Mouse (Mus musculus) hindbrain, embryonic 10.5 days (tissue): Measurements from ENCODE around the gene Golm1. TPM values are rescaled to one million over a fixed set of nuclear protein-coding genes. Genes with fewer than 3 reads are reported as not detected.
A peak's percentile ranks its signal among the peaks of the same experiment; 100 is the strongest.
"Not testable (repeated sequence)": the region's sequence is repeated elsewhere in the genome, so short reads cannot be mapped to it uniquely, and the experiment has no call there.

Experiments used
- DNase-seq: peaks from one replicate; pipeline ENCODE4 v3.0.0-alpha.2; 2017; ENCODE audit warnings: low spot score
- H3K27ac ChIP-seq: fragments of 300-500 bp; sonication (generic); 2 replicates; pipeline ENCODE4 v1.5.1; 2016; ENCODE audit warnings: mild to moderate bottlenecking, moderate library complexity
- H3K27me3 ChIP-seq: fragments of 300-500 bp; sonication (generic); 2 replicates; pipeline ENCODE4 v1.6.1; 2016; ENCODE audit warnings: mild to moderate bottlenecking; ENCODE audit not compliant: poor library complexity, insufficient read depth, severe bottlenecking
- H3K36me3 ChIP-seq: fragments of 300-500 bp; sonication (generic); 2 replicates; pipeline ENCODE4 v1.6.1; 2016; ENCODE audit warnings: mild to moderate bottlenecking, moderate library complexity
- H3K4me1 ChIP-seq: fragments of 300-500 bp; sonication (generic); replicated peaks from 2 replicates; pipeline ENCODE4 v1.6.1; 2016; ENCODE audit warnings: mild to moderate bottlenecking
- H3K4me3 ChIP-seq: fragments of 300-500 bp; sonication (generic); 2 replicates; pipeline ENCODE4 v1.5.1; 2016; ENCODE audit warnings: mild to moderate bottlenecking, moderate library complexity
- H3K9me3 ChIP-seq: fragments of 300-500 bp; sonication (generic); 2 replicates; pipeline ENCODE4 v1.6.1; 2016; ENCODE audit warnings: mild to moderate bottlenecking, moderate library complexity
- WGBS: fragments of 180-500 bp; shearing (Covaris S2); methylation state at CpG from one replicate; pipeline ENCODE4 v1.1.7; 2016; 5-methylcytosine and 5-hydroxymethylcytosine counted together
- polyA plus RNA-seq: library from polyadenylated mRNA; unstranded; fragments of >200 nt; fragmentation: Nextera tagmentation; extraction: Ambion mirVana; gene quantifications from 2 replicates; pipeline ENCODE4 v1.2.1, GENCODE M21; 2016

Golm1 gene
- 144 and 181 TPM in 2 replicates for polyA plus RNA-seq

GRCm38 (mm10) chr13:59675151-59676011 lies at the start of gene Golm1:
Gene Golm1 (minus strand): TSS chr13:59675811.
- no peaks in the 10 kb centered on the region for H3K9me3 ChIP-seq
- no peaks in the 10 kb centered on the region for H3K27me3 ChIP-seq
- H3K4me1 ChIP-seq: peaks cover 50% of the 10 kb centered on the region
- peak; percentile 83 for DNase-seq
- H3K27ac ChIP-seq: peak within 1 kb of the TSS; percentile 99
- under 1% methylated on average over 61 of the region's 61 CpGs for WGBS
- peak within 1 kb of the TSS; percentile 72 for H3K4me3 ChIP-seq
- H3K36me3 ChIP-seq: peaks cover 14% of the 10 kb centered on the region; the same call in 1 of the 2 replicates

- H3K4me1 ChIP-seq: peaks cover 23% of the 10 kb centered on the region
- WGBS: 70% methylated on average over 1 of the region's 1 CpGs
- not testable (repeated sequence) for H3K4me3 ChIP-seq, H3K36me3 ChIP-seq, DNase-seq, H3K9me3 ChIP-seq, H3K27ac ChIP-seq
- H3K27me3 ChIP-seq: peaks cover 16% of the 10 kb centered on the region; the same call in 1 of the 2 replicates
Observed at GRCm38 (mm10) chr13:59722089-59722488, 46.5 kb upstream of the Golm1 start.

GRCm38 (mm10) chr13:59719475-59719874 lies 43.9 kb upstream of the Golm1 start:
- Histone ChIP-seq H3K4me3 (no peak overlapping the region), H3K27ac (no peak overlapping the region), H3K36me3 (no peaks in the 10 kb centered on the region), H3K9me3 (no peaks in the 10 kb centered on the region), H3K27me3 (peaks cover 2% of the 10 kb centered on the region; the same call in 1 of the 2 replicates), H3K4me1 (peaks cover 12% of the 10 kb centered on the region)
- WGBS: 92% methylated on average over 1 of the region's 1 CpGs
- DNase-seq: no peak

GRCm38 (mm10) chr13:59718857-59719440 lies 43.3 kb upstream of the Golm1 start:
- DNase-seq, H3K36me3 ChIP-seq, H3K27ac ChIP-seq, H3K27me3 ChIP-seq, H3K4me3 ChIP-seq, H3K9me3 ChIP-seq: not testable (repeated sequence)
- peaks cover 16% of the 10 kb centered on the region for H3K4me1 ChIP-seq
- WGBS: 38% methylated on average over 6 of the region's 6 CpGs

GRCm38 (mm10) chr13:59713710-59714109 lies 38.1 kb upstream of the Golm1 start:
- no peaks in the 10 kb centered on the region for H3K36me3 ChIP-seq
- H3K9me3 ChIP-seq: no peaks in the 10 kb centered on the region
- H3K4me1 ChIP-seq: peaks cover 23% of the 10 kb centered on the region
- H3K27ac ChIP-seq: 0 out of 2 replicates have a peak overlapping the region, but pooled peaks have one; percentile 24
- 34% methylated on average over 3 of the region's 3 CpGs for WGBS
- peaks cover 12% of the 10 kb centered on the region for H3K27me3 ChIP-seq
- DNase-seq: no peak
- no peak overlapping the region for H3K4me3 ChIP-seq

GRCm38 (mm10) chr13:59711984-59712383 lies 36.4 kb upstream of the Golm1 start, which contains the start of gene Spata31d1b:
Gene Spata31d1b (plus strand): TSS chr13:59712284.
- not testable (repeated sequence) for H3K4me3 ChIP-seq, H3K27ac ChIP-seq, DNase-seq, H3K36me3 ChIP-seq, H3K9me3 ChIP-seq
- WGBS: 73% methylated on average over 3 of the region's 3 CpGs
- peaks cover 23% of the 10 kb centered on the region for H3K4me1 ChIP-seq
- peaks cover 12% of the 10 kb centered on the region for H3K27me3 ChIP-seq

- DNase-seq: no peak
- no peaks in the 10 kb centered on the region for H3K9me3 ChIP-seq
- peaks cover 12% of the 10 kb centered on the region for H3K27me3 ChIP-seq
- H3K36me3 ChIP-seq: no peaks in the 10 kb centered on the region
- no peak within 1 kb of the TSS for H3K27ac ChIP-seq
- H3K4me3 ChIP-seq: no peak within 1 kb of the TSS
- peaks cover 23% of the 10 kb centered on the region for H3K4me1 ChIP-seq
- WGBS: 94% methylated on average over 15 of the region's 15 CpGs
Observed at GRCm38 (mm10) chr13:59710230-59710629, 34.6 kb upstream of the Golm1 start, which contains the start of gene Spata31d1a. Gene Spata31d1a (minus strand): TSS chr13:59710330.

GRCm38 (mm10) chr13:59704562-59704961 lies 29.0 kb upstream of the Golm1 start:
- Histone ChIP-seq H3K4me1 (peaks cover 19% of the 10 kb centered on the region), H3K9me3 (no peaks in the 10 kb centered on the region), H3K36me3 (no peaks in the 10 kb centered on the region), H3K4me3 (no peak overlapping the region), H3K27me3 (peaks cover 15% of the 10 kb centered on the region; the same call in 1 of the 2 replicates), H3K27ac (peak overlapping the region; percentile 62; the same call in 1 of the 2 replicates)
- 68% methylated on average over 12 of the region's 12 CpGs for WGBS
- no peak for DNase-seq

GRCm38 (mm10) chr13:59703514-59703913 lies 27.9 kb upstream of the Golm1 start:
- Histone ChIP-seq H3K4me1 (peaks cover 19% of the 10 kb centered on the region), H3K36me3 (no peaks in the 10 kb centered on the region), H3K27me3 (peaks cover 19% of the 10 kb centered on the region; the same call in 1 of the 2 replicates), H3K4me3 (no peak overlapping the region), H3K9me3 (no peaks in the 10 kb centered on the region), H3K27ac (peak overlapping the region; percentile 13; the same call in 1 of the 2 replicates)
- WGBS: 90% methylated on average over 12 of the region's 12 CpGs
- DNase-seq: no peak

- not testable (repeated sequence) for H3K27ac ChIP-seq, H3K9me3 ChIP-seq, H3K4me3 ChIP-seq, DNase-seq, H3K36me3 ChIP-seq
- Histone ChIP-seq H3K4me1 (peaks cover 19% of the 10 kb centered on the region), H3K27me3 (peaks cover 42% of the 10 kb centered on the region)
- WGBS: 64% methylated on average over 1 of the region's 1 CpGs
Observed at GRCm38 (mm10) chr13:59700137-59700536, 24.5 kb upstream of the Golm1 start.

GRCm38 (mm10) chr13:59699131-59699530 lies 23.5 kb upstream of the Golm1 start:
- no peak overlapping the region for H3K27ac ChIP-seq
- peaks cover 5% of the 10 kb centered on the region; the same call in 1 of the 2 replicates for H3K9me3 ChIP-seq
- WGBS: 92% methylated on average over 8 of the region's 8 CpGs
- H3K4me1 ChIP-seq: peaks cover 10% of the 10 kb centered on the region
- peaks cover 47% of the 10 kb centered on the region for H3K27me3 ChIP-seq
- H3K36me3 ChIP-seq: no peaks in the 10 kb centered on the region
- H3K4me3 ChIP-seq: no peak overlapping the region
- no peak for DNase-seq

GRCm38 (mm10) chr13:59695781-59696180 lies 20.2 kb upstream of the Golm1 start:
- no peak for DNase-seq
- Histone ChIP-seq H3K4me1 (peaks cover 21% of the 10 kb centered on the region), H3K27ac (no peak overlapping the region), H3K9me3 (peaks cover 9% of the 10 kb centered on the region), H3K27me3 (peaks cover 58% of the 10 kb centered on the region), H3K4me3 (no peak overlapping the region), H3K36me3 (no peaks in the 10 kb centered on the region)
- 91% methylated on average over 7 of the region's 7 CpGs for WGBS

- H3K27ac ChIP-seq: no peak within 1 kb of the TSS
- H3K27me3 ChIP-seq: peaks cover 67% of the 10 kb centered on the region
- 97% methylated on average over 3 of the region's 3 CpGs for WGBS
- no peak for DNase-seq
- peaks cover 21% of the 10 kb centered on the region for H3K4me1 ChIP-seq
- H3K4me3 ChIP-seq: no peak within 1 kb of the TSS
- H3K36me3 ChIP-seq: no peaks in the 10 kb centered on the region
- peaks cover 12% of the 10 kb centered on the region for H3K9me3 ChIP-seq
Observed at GRCm38 (mm10) chr13:59694008-59694407, 18.4 kb upstream of the Golm1 start, which contains the start of gene 4921517D22Rik. Gene 4921517D22Rik (minus strand): TSS chr13:59694108.
